Mouse (Mus musculus) urinary bladder, adult 2 months (tissue): ENCODE data around the gene Kifc1. TPM values are rescaled to one million over a fixed set of nuclear protein-coding genes. Genes with fewer than 3 reads are reported as not detected.
"Not testable (repeated sequence)": the region's sequence is repeated elsewhere in the genome, so short reads cannot be mapped to it uniquely, and the experiment has no call there.

ENCODE experiments used
- DNase-seq: peaks from one replicate; pipeline ENCODE4 v3.0.0; 2022; ENCODE audit warnings: low spot score
- polyA plus RNA-seq: library from polyadenylated mRNA; depleted of rRNA; stranded (reverse); fragments of >200 nt; gene quantifications from 2 replicates; pipeline ENCODE4 v1.2.3, GENCODE M21; 2012

Kifc1 gene
- polyA plus RNA-seq, 1 experiment = 3.3 TPM

DNA sequence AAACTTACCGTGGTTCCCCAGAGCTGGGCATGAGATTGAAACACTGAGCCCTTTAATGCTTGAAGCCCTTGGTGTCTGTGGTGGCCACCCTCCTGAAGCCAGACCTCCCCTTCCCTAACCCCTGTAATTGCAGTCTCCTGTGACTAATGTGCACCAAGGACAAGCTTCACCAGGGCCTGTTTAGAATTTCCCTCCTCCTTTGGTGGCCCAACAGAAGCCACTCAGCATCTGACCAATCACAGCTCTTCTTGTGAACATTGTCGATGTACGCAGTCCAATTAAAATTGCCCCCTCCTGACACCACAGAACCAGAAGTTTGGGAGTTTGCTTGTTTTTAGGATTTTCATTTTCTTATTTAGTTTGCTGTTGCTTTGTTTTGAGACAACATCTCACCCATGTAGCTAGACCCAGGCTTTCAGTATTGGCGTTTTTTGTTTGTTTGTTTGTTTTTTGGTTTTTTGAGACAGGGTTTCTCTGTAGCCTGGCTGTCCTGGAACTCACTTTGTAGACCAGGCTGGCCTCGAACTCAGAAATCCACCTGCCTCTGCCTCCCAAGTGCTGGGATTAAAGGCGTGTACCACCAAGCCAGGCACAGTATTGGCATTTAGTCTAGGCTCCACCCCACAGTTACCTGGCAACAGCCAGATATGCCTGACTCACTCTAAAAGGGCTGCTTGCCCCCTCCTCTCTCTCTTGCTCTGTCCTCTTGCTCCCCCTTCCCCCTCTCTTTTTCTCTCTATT, 13.6 kb upstream of the Kifc1 start:
- DNase-seq = not testable (repeated sequence)

DNA sequence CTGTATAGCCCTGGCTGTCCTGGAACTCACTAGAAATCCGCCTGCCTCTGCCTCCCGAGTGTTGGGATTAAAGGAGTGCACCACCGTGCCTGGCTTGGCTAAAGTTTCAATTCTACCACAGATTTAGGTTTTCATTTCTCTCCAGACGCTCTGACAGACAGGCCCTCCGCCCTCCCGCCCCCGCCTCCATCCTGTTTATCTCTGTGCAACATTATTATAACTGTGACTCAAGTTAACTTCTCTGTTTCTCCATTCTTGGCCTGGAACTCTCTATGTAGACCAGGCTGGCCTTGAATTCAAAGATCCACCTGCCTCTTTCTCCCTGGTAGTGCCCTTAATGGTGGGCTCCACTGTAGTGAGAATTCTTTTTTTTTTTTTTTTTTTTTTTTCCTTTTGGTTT, 12.0 kb upstream of the Kifc1 start:
- DNase-seq = no peak

DNA sequence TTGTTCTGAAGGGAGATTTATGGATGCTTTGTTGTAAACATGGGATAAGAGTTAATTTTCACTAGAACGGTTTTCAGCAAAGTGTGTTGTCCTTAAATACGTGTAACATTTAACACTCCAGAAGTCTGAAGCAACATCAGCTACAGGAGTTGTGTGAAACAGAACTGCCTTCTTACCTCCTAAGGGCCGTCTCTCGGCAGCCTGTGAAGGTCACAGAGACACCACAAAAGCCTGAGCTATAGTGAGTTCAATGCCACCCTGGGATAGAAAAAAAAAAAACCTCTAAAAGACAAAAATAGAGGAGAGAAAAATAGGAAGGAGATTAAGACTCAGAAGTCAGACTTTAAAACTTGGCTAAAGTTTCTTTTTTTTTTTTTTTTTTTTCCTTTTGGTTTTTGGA, 11.6 kb upstream of the Kifc1 start:
- no peak for DNase-seq

DNA sequence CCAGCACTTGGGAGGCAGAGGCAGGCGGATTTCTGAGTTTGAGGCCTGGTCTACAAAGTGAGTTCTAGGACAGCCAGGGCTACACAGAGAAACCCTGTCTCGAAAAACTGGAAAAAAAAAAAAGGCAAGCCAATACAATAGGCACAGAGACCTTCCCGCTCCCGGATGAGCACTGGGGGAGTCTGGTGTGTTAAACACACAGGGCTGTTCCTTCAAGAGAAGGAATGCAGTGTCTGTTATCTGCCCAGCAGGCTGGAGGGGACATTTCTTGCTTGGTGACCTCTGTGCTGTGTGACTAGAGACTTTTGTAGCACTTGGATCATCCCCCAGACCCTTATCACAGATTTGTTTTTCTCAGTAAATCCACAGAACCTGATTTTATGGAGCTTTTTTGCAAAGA, 11.2 kb upstream of the Kifc1 start:
- no peak for DNase-seq

DNA sequence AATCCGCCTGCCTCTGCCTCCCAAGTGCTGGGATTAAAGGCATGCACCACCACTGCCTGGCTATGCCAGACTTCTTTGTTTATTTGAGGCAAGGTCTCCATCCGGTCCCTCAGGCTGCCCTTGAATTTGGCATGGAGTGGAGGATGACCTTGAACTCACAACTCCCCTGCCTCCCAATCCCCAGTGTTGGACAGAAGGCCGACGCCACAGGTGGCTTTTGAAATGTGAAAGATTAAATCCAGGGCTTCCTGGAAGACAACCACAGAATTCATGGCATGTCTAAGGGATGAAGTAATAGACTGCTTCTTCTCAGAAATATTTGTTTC, 10.5 kb upstream of the Kifc1 start:
- no peak for DNase-seq

DNA sequence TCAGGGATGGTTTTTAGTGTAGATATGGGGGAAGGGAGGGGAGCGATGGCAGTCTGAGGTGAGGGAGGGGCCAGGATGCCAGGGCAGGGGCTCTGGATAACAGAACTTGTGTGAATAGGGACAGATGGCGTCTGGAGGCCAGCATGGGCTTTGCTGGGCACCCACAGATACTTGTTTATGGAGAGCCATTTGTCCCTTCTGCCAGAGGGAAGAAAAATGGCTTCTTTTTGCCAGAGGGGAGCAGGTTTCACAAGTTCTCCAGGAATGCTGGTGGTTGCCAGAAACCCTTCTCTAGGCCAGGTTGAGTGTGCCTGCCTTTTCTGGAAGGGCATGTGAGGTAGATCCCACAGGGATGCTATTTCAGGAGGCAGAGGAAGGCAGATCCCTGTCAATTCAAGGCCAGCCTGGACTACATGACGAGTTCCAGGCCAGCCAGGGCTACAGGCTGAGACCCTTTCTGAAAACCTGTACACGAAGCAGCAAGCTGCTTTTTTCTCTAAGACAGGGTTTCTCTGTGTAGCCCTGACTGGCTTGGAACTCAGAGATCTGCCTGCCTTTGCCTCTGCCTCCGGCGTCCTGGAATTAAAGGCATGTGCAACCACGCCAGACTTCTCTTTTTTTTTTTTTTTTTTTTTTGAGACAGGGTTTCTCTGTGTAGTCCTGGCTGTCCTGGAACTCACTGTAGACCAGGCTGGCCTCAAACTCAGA, 10.0 kb upstream of the Kifc1 start:
- DNase-seq = no peak

DNA sequence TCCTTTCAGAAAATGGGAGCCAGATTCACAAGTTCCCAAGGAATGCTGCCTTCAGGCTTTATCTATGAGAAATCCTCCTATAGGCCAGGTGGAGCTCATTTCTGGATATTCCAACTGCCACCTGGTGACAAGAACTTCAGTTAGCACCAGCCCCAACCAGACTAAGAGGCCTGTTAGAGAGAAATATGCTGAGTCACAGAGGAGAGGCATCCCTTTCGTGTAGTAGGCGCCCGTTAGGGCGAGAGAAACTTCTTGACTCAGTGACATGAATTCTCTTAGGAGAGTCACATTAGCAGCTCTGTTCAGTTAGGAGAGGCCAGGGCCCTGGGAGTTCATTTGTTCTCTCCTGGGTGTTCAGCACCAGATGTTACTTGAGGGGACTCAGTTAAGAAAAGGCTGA, 9.2 kb upstream of the Kifc1 start:
- DNase-seq = no peak

DNA sequence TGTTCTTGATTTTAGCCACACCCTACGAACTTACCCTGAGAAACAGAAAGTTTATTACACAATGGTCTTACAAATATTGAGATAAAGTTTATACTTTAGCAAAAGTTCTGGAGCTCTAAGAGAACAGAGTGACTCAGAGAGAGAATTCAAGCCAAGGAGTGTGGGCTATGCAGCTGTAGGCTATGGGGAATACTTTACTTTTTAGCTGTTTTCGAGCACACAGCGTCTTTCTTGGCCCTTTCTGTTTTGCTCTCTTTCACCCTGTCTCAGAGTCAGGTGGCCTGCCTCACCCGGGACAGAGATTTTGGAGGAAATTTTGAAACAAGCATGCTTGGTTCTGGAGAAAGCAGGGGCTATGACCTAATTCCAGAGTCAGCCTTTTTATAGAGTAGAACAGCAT, 7.7 kb upstream of the Kifc1 start:
- not testable (repeated sequence) for DNase-seq

DNA sequence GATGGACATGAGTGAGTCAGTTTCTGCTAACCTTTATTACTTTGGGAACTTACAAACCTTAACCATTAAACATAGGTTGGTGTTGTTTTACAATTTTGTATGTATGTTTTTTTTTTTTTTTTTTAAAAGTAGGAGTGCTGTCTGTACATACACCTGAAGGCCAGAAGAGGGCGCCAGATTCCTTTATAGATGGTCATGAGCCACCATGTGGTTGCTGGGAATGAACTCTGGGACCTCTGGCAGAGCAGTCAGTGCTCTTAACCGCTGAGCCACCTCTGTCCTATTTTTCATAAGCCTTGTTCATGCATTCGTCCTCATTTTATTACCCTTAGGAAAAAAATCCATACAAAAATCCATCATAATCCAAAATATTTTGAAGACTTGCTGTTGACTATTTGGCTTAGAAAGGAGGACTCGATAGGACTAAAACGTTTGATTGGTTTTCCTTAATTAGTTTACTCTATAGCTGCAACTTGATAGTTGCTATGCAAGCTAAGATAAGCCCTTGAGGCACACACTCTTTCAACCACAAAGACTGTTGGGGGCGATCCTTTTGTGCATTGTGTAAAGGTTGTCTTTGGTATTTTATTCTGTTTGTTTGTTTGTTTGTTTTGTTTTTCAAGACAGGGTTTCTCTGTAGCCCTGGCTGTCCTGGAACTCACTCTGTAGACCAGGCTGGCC, 6.8 kb upstream of the Kifc1 start:
- no peak for DNase-seq

DNA sequence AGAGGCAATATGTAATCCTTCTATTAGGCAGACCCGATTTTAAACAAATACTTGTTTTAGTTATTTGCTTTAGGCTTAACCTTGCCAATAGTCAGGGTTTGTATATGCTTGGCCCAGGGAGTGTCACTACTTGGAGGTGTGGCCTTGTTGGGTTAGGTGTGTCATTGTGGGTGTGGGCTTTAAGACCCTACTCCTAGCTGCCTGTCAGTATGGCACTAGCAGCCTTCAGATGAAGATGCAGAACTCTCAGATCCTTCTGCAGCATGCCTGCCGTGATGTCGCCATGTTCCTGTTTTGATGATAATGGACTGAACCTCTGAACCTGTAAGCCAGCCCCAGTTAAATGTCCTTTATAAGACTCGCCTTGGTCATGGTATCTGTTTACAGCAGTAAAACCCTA, 2.5 kb upstream of the Kifc1 start:
- DNase-seq = not testable (repeated sequence)

DNA sequence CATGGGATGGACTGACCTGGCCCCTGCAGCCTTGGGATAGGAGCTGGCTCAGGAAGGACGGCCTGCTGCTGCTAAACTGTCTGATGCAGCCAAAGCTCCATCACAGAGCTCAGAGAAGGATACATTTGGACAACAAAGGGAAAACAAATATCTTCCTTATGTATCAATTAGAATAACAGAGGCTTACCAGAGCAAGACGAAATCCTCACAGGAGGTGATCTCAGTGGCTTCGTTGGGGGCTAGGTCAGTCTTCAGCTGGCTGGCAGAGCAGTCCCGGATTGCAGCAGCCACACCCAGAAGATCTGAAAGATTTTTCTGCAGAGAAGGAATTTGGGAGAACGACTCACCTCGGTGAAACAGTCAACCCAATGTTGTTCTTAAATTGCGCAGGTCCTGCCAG, 2.0 kb upstream of the Kifc1 start:
- no peak for DNase-seq

DNA sequence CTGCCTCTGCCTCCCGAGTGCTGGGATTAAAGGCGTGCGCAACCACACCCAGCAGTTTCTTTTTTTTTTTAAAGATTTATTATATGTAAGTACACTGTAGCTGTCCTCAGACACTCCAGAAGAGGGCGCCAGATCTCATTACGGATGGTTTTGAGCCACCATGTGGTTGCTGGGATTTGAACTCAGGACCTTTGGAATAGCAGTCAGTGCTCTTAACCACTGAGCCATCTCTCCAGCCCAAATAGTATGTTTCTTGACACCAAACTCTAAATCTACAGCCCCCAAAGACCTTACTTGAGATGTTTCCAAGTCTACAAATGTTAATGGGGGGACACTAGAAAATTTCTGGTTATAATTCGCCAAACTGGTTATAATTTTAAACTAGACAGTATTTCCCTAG, 1.4 kb upstream of the Kifc1 start:
- DNase-seq = not testable (repeated sequence)

DNA sequence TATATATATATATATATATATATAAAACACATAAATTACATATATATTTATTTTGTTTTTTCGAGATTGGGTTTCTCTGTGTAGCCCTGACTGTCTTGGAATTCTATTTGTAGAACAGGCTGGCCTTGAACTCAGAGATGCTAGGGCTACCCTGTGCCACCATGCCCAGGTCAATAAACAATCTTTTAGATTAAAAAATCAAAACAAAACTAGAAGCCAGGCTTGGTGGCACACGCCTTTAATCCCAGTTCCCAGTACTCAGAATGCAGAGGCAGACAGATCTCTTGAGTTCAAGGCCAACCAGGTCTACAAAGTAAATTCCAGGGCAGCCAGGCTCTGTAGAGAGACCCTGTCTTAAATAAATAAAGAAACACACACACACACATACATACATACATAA, 896 bp upstream of the Kifc1 start:
- no peak for DNase-seq

DNA sequence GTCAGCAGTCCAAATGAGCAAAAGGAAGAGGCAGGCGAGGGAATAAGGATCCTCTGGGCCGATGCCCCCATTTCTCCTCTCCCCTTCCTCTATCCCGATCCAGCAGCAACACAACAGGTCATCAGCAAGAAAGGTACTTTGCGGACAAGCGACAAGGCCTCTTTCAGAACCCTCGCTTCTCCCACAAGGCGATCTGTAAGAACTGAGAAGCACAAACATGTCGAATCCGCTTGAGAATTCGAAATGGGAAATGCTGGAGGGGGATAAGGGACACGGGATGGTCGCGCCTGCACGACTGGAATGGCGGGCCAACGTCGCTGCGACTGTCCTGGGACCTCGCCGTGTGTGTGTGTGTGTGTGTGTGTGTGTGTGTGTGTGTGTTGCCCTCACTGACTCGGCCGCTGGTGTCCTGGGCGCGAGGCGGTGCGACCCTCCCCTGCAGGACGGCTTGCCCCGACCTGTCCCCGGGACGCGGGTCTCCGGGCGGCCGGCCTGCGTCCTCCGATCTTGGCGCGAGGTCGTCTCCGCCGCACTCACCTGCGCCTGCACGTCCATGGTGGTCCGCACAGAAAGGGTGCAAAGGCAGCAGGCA, 424 bp downstream of the Kifc1 start:
- not testable (repeated sequence) for DNase-seq

DNA sequence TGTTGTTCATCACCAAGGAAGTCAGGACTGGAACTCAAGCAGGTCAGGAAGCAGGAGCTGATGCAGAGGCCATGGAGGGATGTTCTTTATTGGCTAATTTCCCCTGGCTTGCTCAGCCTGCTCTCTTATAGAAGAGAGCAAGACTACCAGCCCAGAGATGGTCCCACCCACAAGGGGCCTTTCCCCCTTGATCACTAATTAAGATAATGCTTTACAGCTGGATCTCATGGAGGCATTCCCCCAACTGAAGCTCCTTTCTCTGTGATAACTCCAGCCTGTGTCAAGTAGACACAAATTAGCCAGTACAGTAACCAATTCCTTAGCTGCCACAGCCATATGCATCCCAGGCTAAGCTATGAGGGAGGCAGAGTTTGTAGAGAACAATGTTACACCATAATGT, 2.2 kb downstream of the Kifc1 start:
- not testable (repeated sequence) for DNase-seq

DNA sequence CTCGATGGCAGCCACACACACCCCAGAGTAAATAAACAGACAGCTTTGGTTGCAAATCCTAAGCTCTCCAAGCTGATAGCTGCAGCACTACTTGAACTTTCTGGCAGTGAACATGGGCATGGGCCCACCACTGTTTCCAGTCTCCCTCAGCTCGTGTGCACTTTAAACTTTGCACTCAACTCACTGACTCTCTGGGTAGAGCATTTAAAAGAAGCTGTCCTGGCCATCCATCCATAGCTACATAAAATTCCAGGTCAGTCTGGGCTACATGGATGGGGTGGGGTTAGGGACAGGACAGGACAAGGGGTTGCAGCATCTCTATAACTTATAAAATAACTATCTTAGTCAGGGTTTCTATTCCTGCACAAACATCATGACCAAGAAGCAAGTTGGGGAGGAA, 2.7 kb downstream of the Kifc1 start:
- DNase-seq = not testable (repeated sequence)

DNA sequence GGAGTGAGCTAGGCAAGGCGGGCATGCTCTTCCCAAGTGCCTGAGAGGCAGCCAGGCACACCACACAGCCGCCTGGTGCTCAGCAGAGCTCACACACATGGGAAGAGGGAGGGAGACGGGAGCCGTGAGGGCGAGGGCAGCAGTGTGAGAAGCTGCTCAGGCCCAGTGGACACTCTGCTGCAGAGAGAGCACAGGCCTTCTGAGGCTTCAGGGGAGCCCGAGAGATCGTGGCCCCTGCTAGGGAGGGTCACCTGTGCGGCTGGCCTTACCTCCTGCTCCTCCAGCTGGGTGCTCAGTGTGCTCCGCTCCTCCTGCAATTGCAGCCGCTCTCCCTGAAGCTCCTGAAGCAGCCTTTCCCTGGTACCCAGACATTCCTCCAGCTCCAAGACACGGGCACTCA, 6.1 kb downstream of the Kifc1 start:
- not testable (repeated sequence) for DNase-seq

DNA sequence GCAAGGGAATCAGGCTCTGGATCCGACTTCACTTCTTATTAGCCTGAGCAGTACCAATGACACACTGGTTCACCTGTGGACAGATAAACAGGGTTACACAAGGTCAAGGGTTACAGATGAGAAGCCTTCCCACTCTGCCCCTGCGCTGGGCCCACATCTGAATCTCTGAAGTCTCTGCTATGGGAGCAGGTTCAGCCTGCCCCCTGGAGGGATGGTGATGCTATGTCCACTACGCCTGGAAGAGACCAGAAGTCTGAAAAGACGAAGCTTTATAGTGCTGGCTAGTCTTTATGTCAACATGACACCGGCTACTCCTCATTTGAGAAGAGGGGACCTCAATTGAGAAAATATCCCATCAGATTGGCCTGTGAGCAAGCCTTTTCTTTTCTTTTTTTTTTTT, 14.7 kb downstream of the Kifc1 start:
- not testable (repeated sequence) for DNase-seq

DNA sequence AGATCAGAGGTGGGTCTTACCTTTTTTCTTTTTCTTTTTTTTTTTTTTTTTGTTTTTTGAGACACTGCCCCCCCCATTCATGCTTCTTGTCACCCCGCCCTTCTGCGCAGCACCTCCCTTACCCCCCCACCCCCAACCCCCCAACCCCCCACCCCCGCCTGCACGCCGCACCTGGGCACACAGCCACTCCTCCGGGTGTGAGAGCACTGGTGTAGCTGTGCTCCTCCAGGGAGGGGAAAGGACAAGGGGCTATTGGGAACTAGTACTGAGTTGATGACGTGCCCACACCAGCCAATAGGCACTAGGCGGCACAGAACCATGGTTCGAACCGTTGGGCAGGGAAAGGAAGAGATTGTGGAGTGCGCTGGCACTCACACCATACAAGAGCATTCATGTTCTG, 16.1 kb downstream of the Kifc1 start:
- DNase-seq = no peak

DNA sequence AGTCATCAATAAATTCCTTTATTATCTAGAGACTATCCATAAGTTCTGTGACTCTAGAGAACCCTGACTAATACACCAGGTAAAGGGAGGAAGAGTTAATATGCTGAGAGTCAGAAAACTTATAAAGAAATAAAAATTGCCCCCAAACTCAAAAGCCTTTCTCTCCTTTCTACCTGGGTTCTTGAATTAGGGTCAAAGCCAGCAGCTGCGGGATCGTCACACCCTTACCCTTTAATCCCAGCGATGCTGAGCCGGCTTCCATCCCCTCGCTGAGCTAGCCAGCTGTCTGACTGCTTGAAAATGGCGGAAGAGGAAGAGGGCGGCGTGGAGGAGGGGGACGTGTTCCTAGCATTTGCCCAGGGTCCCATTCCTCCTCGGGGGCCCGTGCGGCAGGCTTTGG, 16.9 kb downstream of the Kifc1 start, which contains the start of gene Gm7029:
Gene Gm7029, plus strand, starts transcription at position 301 of the 400 bp plus-strand sequence.
- not testable (repeated sequence) for DNase-seq

DNA sequence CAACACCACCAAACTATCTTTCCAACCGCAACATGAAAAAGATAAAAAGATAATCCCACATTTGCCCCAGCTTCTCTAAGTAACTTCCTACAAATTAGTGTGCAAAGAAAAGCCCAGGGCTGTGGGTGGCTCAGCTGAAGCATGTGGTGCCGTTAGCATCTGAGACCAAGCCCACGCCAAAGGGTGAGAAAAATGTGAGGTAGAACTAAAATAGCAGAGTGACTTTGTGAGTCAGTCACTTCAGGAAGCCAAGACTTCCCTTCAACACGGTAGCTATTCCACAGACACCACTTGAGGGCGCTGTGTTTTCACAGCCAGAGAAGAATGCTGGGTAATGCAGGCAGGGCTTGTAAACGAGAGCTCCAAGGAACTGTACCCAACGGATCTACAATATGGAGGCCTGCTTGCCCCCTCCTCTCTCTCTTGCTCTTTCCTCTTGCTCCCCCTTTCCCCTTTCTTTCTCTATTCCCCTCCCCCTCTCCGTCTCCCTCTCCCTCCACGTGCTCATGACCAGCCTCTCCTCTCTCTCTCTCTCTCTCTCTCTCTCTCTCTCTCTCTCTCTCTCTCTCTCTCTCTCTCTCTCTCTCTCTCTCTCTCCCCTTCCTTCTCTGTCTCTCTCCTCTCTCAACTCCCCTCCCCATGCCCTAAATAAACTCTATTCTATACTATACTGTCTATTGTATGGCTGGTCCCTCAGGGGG, 25.0 kb downstream of the Kifc1 start:
- DNase-seq = no peak

DNA sequence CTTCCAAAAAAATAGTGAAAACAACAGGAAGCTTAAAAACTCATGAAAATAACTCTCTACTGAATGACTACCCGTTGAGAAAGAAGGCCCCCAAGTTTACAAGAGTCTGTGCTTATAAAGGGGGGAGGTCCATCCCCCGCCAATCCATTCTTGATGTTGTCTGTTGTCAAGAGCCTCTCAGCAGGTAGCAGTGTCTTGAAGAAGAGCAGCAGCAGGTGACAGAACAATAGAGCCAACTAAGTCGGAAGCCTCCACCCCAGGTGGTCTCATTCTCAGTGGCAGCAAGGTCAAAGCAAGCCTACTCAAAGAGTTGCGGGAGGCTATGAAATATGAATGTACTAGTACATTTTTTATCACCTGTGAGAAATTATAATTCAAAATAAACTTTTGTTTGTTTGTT, 32.6 kb downstream of the Kifc1 start:
- no peak for DNase-seq
